ENCODE assay signal across 14 mouse cellular contexts in the genomic region with DNA sequence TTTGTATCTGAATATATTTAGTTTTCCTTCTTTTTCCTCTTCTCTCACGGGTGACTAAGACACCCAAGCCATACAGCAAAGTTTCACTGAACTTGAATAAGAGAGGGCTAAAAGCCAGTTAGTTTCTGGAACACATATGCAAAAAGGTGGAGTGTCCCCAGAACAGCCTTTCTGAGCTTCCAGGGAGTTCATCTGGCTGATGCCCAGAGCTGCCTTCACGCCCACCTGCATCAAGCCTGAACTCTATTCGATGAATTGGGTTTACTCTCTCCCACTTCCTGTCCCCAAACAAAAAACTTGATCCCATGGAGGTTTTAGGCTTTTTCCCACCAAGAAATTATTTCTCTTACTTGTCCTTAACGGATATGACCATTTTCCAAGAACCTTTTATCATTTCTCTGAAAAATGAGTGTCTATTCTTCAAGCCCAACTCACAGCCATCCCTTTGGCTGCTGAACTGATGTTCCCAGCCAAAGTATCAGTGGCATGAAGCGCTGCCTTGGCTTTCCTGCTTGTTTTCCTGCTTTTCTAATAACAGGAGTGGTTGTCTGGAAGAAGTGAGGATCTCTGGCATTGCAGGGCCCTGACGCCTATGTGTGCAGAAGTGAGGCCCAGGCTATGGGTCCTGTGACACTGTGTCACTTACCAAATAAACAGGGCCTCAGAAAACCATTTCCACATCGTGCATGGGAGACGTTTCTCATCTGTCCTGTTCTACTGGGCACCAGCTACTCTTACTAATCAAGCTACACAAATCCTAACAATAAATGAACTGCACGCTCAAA. TPM values are rescaled to one million over a fixed set of nuclear protein-coding genes. Genes with fewer than 3 reads are reported as not detected.
"Had no signal": no experiment of that assay in that cellular context is flagged by ENCODE, and none has a peak within 500 bp of the region (broad histone marks: within the 10 kb centered on the region; RNA-seq: fewer than 3 reads in every experiment).

No protein-coding gene starts in this region.

- DNase-seq: kidney, postnatal 14 days; left cerebral cortex, postnatal 4 days; lung, adult 2 months; lung, postnatal 36 days; midbrain, embryonic 14.5 days; right cerebral cortex, adult 18-20 months; right cerebral cortex, postnatal 25 days; thymus, postnatal 36 days had no signal

- H3K36me3 ChIP-seq: limb, embryonic 13.5 days; neural tube, embryonic 15.5 days had no signal

- H3K4me1 ChIP-seq: limb, embryonic 13.5 days; neural tube, embryonic 15.5 days had no signal

- H3K27ac ChIP-seq: limb, embryonic 13.5 days; liver, embryonic 14.5 days; neural tube, embryonic 15.5 days had no signal

- H3K9ac ChIP-seq: limb, embryonic 13.5 days; liver, embryonic 14.5 days; neural tube, embryonic 15.5 days had no signal

- H3K4me3 ChIP-seq: limb, embryonic 13.5 days; myocyte; neural tube, embryonic 15.5 days had no signal

- H3K9me3 ChIP-seq: limb, embryonic 13.5 days; neural tube, embryonic 15.5 days had no signal

- ATAC-seq: lung, postnatal 0 days had no signal

- H3K4me2 ChIP-seq: limb, embryonic 13.5 days; neural tube, embryonic 15.5 days had no signal

RNA-seq across cellular contexts. Expression of gene Cyp1b1, which starts 9.0 kb away (rescaled TPM):
- total RNA-seq: megakaryocyte progenitor cell, adult 5-6 weeks had no signal
